Mouse (Mus musculus): ENCODE results near the gene Pafah1b2.

Gene Pafah1b2

GRCm38 (mm10) chr9:46033058-46033457 lies 20.6 kb upstream of the Pafah1b2 start:
- Histone ChIP-seq H3K4me3 (replicated peaks; ENCODE audit: low read length) (no peak overlapping the region), H3K9me3 (ENCODE audit: low read length) (no peaks in the 10 kb centered on the region), H3K27me3 (ENCODE audit: insufficient read depth, low read length) (no peaks in the 10 kb centered on the region), H3K36me3 (ENCODE audit: insufficient read depth, low read length) (no peaks in the 10 kb centered on the region), H3K4me1 (replicated peaks; ENCODE audit: low read depth, low read length) (peaks cover 79% of the 10 kb centered on the region)
- TF ChIP-seq NANOG (IDR thresholded peaks at IDR 0.05; ENCODE audit: borderline replicate concordance, low read length) (no peak), POU5F1 (IDR thresholded peaks at IDR 0.05; ENCODE audit: borderline replicate concordance, low read length) (no peak), CTCF (conservative IDR thresholded peaks at IDR 0.05; ENCODE audit: low read length) (no peak)

DNA sequence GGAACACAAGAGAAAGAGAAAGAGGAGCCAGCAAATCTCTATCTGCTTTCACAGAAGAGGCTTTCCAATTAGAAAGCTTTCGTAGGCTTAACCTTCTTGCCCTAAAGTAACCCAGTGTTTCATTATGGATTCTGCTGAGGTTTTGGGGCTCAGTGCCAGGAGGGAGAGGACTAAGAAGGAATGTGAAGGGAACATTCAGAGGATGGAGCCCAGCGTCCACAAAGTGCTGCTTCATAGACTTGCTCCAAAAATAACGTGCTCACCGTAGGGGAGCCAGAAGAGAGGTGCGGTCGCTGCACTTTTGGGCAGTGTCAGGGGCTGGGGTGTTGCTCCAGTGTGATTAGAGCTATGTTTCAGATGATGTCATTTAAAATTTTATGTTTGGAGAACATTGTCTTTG lies 19.7 kb upstream of the Pafah1b2 start:
- Histone ChIP-seq H3K36me3 (ENCODE audit: insufficient read depth, low read length) (no peaks in the 10 kb centered on the region), H3K4me3 (replicated peaks; ENCODE audit: low read length) (peak overlapping the region; percentile 32), H3K9me3 (ENCODE audit: low read length) (no peaks in the 10 kb centered on the region), H3K4me1 (replicated peaks; ENCODE audit: low read depth, low read length) (peaks cover 84% of the 10 kb centered on the region), H3K27me3 (ENCODE audit: insufficient read depth, low read length) (no peaks in the 10 kb centered on the region)
- no peak for TF ChIP-seq CTCF (conservative IDR thresholded peaks at IDR 0.05; ENCODE audit: low read length)
- TF ChIP-seq NANOG (IDR thresholded peaks at IDR 0.05; ENCODE audit: borderline replicate concordance, low read length), result no peak
- no peak for TF ChIP-seq POU5F1 (IDR thresholded peaks at IDR 0.05; ENCODE audit: borderline replicate concordance, low read length)

- TF ChIP-seq NANOG (IDR thresholded peaks at IDR 0.05; ENCODE audit: borderline replicate concordance, low read length), result no peak
- TF ChIP-seq CTCF (conservative IDR thresholded peaks at IDR 0.05; ENCODE audit: low read length), result no peak
- no peak for TF ChIP-seq POU5F1 (IDR thresholded peaks at IDR 0.05; ENCODE audit: borderline replicate concordance, low read length)
- Histone ChIP-seq H3K4me1 (replicated peaks; ENCODE audit: low read depth, low read length) (peaks cover 88% of the 10 kb centered on the region), H3K9me3 (ENCODE audit: low read length) (no peaks in the 10 kb centered on the region), H3K27me3 (ENCODE audit: insufficient read depth, low read length) (no peaks in the 10 kb centered on the region), H3K36me3 (ENCODE audit: insufficient read depth, low read length) (no peaks in the 10 kb centered on the region), H3K4me3 (replicated peaks; ENCODE audit: low read length) (no peak overlapping the region)
These were observed 18.5 kb upstream of the Pafah1b2 start for GRCm38 (mm10) chr9:46030968-46031367.

DNA sequence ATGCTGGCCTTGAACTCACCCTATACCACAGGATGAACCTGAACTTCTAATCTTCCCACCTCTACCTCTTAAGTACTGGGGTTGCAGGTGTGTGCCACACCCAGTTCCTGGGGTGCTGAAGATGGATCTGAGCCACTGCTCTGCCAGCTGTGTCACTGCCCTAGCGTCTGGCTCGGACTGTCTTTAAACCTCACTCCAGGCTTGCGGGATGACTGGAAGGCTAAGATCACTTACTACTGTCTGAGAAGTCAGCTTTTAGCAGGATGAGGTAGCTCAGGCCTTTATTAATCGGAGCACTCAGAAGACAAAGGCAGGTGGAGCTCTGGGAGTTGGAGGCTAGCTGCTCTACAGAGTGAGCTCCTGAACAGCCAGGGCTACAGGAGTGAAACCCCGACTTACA lies 17.7 kb upstream of the Pafah1b2 start:
- no peaks in the 10 kb centered on the region for H3K36me3 ChIP-seq (ENCODE audit: insufficient read depth, low read length)

GRCm38 (mm10) chr9:46029534-46029933 lies 17.0 kb upstream of the Pafah1b2 start:
- 0 out of 2 replicates have a peak overlapping the region, but pooled peaks have one; percentile 4 for H3K4me3 ChIP-seq (replicated peaks; ENCODE audit: low read length)
- no peaks in the 10 kb centered on the region for H3K27me3 ChIP-seq (ENCODE audit: insufficient read depth, low read length)
- TF ChIP-seq NANOG (IDR thresholded peaks at IDR 0.05; ENCODE audit: borderline replicate concordance, low read length) (no peak), CTCF (conservative IDR thresholded peaks at IDR 0.05; ENCODE audit: low read length) (no peak), POU5F1 (IDR thresholded peaks at IDR 0.05; ENCODE audit: borderline replicate concordance, low read length) (no peak)
- no peaks in the 10 kb centered on the region for H3K9me3 ChIP-seq (ENCODE audit: low read length)
- H3K36me3 ChIP-seq (ENCODE audit: insufficient read depth, low read length), result no peaks in the 10 kb centered on the region
- peaks cover 85% of the 10 kb centered on the region for H3K4me1 ChIP-seq (replicated peaks; ENCODE audit: low read depth, low read length)

More for the DNA sequence above, 17.7 kb upstream of the Pafah1b2 start:
- Histone ChIP-seq H3K9me3 (ENCODE audit: low read length) (no peaks in the 10 kb centered on the region), H3K27me3 (ENCODE audit: insufficient read depth, low read length) (no peaks in the 10 kb centered on the region), H3K4me1 (replicated peaks; ENCODE audit: low read depth, low read length) (peaks cover 88% of the 10 kb centered on the region), H3K4me3 (replicated peaks; ENCODE audit: low read length) (peak overlapping the region; percentile 46; the same call in 1 of the 2 replicates)
- TF ChIP-seq NANOG (IDR thresholded peaks at IDR 0.05; ENCODE audit: borderline replicate concordance, low read length) (peak; percentile 52; the same call in 1 of the 2 replicates), POU5F1 (IDR thresholded peaks at IDR 0.05; ENCODE audit: borderline replicate concordance, low read length) (no peak)

DNA sequence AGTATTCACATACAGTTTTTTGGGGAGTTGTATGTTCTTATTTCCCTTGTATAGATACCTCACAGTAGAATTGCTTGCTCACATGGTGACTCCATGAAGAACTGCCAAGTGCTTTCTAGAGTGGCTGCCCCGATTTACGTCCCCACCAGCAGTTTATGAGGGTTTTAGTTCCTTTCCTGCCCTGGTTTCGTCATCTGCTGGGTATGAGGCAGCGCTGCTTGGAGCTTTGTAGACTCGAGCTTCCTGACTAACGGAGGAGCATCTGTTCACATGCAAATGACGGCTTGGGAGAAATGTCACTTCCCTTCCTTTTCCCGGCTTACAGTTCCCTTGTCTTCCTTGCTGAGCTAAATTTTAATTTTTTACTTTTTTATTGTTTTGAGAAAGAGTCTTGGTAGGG lies 15.5 kb upstream of the Pafah1b2 start:
- Histone ChIP-seq H3K36me3 (ENCODE audit: insufficient read depth, low read length) (no peaks in the 10 kb centered on the region), H3K27me3 (ENCODE audit: insufficient read depth, low read length) (no peaks in the 10 kb centered on the region), H3K4me1 (replicated peaks; ENCODE audit: low read depth, low read length) (peaks cover 86% of the 10 kb centered on the region), H3K4me3 (replicated peaks; ENCODE audit: low read length) (no peak overlapping the region), H3K9me3 (ENCODE audit: low read length) (no peaks in the 10 kb centered on the region)
- no peak for TF ChIP-seq CTCF (conservative IDR thresholded peaks at IDR 0.05; ENCODE audit: low read length)
- no peak for TF ChIP-seq POU5F1 (IDR thresholded peaks at IDR 0.05; ENCODE audit: borderline replicate concordance, low read length)
- TF ChIP-seq NANOG (IDR thresholded peaks at IDR 0.05; ENCODE audit: borderline replicate concordance, low read length), result no peak

GRCm38 (mm10) chr9:46026058-46026849 lies 13.8 kb upstream of the Pafah1b2 start:
- Histone ChIP-seq H3K36me3 (ENCODE audit: insufficient read depth, low read length) (no peaks in the 10 kb centered on the region), H3K4me3 (replicated peaks; ENCODE audit: low read length) (no peak overlapping the region), H3K4me1 (replicated peaks; ENCODE audit: low read depth, low read length) (peaks cover 86% of the 10 kb centered on the region), H3K27me3 (ENCODE audit: insufficient read depth, low read length) (no peaks in the 10 kb centered on the region), H3K9me3 (ENCODE audit: low read length) (no peaks in the 10 kb centered on the region)
- TF ChIP-seq POU5F1 (IDR thresholded peaks at IDR 0.05; ENCODE audit: borderline replicate concordance, low read length) (no peak), CTCF (conservative IDR thresholded peaks at IDR 0.05; ENCODE audit: low read length) (no peak)

DNA sequence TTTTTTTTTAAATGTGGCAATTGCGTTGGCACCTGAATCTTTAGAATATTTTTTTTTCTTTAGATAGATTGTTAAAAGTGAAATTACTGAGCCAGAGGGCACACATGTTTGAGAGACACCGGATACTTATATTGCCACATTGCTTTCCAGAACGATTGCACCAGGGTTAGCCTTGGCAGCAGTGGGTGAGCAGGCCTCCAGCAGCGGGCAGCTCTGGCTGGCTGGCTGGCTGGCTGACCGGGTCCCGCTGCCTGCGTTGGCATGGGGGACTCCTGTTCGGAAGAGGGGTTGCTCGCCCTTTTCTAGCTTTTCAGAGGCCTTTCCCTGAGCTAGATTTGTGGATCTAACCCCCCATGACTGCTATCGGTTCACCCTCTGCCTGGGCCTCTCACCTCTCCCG lies 11.1 kb upstream of the Pafah1b2 start:
- H3K27me3 ChIP-seq (ENCODE audit: insufficient read depth, low read length), result no peaks in the 10 kb centered on the region
- no peaks in the 10 kb centered on the region for H3K9me3 ChIP-seq (ENCODE audit: low read length)
- H3K4me1 ChIP-seq (replicated peaks; ENCODE audit: low read depth, low read length), result peaks cover 86% of the 10 kb centered on the region
- TF ChIP-seq POU5F1 (IDR thresholded peaks at IDR 0.05; ENCODE audit: borderline replicate concordance, low read length), result no peak
- H3K4me3 ChIP-seq (replicated peaks; ENCODE audit: low read length), result no peak overlapping the region
- H3K36me3 ChIP-seq (ENCODE audit: insufficient read depth, low read length), result 0 out of 2 replicates have a peak, but pooled peaks cover 5% of the 10 kb centered on the region

- H3K27me3 ChIP-seq (ENCODE audit: insufficient read depth, low read length), result no peaks in the 10 kb centered on the region
- no peaks in the 10 kb centered on the region for H3K9me3 ChIP-seq (ENCODE audit: low read length)
- H3K4me1 ChIP-seq (replicated peaks; ENCODE audit: low read depth, low read length), result peaks cover 84% of the 10 kb centered on the region
- TF ChIP-seq CTCF (conservative IDR thresholded peaks at IDR 0.05; ENCODE audit: low read length) (no peak), POU5F1 (IDR thresholded peaks at IDR 0.05; ENCODE audit: borderline replicate concordance, low read length) (no peak), NANOG (IDR thresholded peaks at IDR 0.05; ENCODE audit: borderline replicate concordance, low read length) (no peak)
- H3K36me3 ChIP-seq (ENCODE audit: insufficient read depth, low read length), result peaks cover 11% of the 10 kb centered on the region
- no peak overlapping the region; the same call in 1 of the 2 replicates for H3K4me3 ChIP-seq (replicated peaks; ENCODE audit: low read length)
These were observed 7.5 kb upstream of the Pafah1b2 start for GRCm38 (mm10) chr9:46019975-46020374.

Measured in E14TG2a.4 (cell line).